In the genomic region with DNA sequence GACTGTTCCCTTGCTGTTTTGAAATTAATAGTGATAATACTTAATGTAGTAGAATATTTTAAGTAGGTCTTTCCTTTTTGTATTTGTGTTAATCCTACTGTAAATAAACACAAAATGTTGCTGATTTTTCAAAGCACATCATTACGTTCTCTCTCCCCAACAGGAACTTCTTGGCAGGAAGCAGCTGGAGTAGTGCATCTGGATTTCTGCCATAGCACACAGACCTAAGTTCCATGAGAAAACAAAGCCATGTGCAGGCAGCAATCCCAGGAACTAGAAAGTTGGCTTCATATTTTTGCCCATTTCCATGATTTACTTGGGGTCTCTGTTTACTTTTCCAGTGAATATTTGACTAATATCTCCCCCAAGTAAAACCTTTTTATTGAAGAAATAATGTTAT, we compare ENCODE assay signal across 16 mouse cellular contexts.
DNase-seq lines count a peak whose midpoint lies in the region; ATAC-seq and TF ChIP-seq lines count a peak whose summit lies in the region.
"Had no signal": no experiment of that assay in that cellular context is flagged by ENCODE, and none has a peak within 500 bp of the region (broad histone marks: within the 10 kb centered on the region; RNA-seq: fewer than 3 reads in every experiment).

No protein-coding gene starts in this region.

- H3K36me3 ChIP-seq in limb, embryonic 14.5 days (ENCODE audit: control insufficient read depth, insufficient read depth, low read length): no peaks in the 10 kb centered on the region
- no peaks in the 10 kb centered on the region for H3K36me3 ChIP-seq in limb, embryonic 10.5 days
- H3K36me3 ChIP-seq: embryonic facial prominence, embryonic 15.5 days; liver, embryonic 12.5 days; neural tube, embryonic 12.5 days had no signal

- H3K27me3 ChIP-seq in limb, embryonic 14.5 days (ENCODE audit: control insufficient read depth, insufficient read depth, low read length): no peaks in the 10 kb centered on the region
- no peaks in the 10 kb centered on the region for H3K27me3 ChIP-seq in limb, embryonic 10.5 days (ENCODE audit: low read depth, poor library complexity, severe bottlenecking)
- H3K27me3 ChIP-seq: embryonic facial prominence, embryonic 15.5 days; liver, embryonic 12.5 days; neural tube, embryonic 12.5 days had no signal

- H3K4me3 ChIP-seq in limb, embryonic 14.5 days (replicated peaks; ENCODE audit: low read length): no peak overlapping the region
- H3K4me3 ChIP-seq in limb, embryonic 10.5 days: no peak overlapping the region
- H3K4me3 ChIP-seq: embryonic facial prominence, embryonic 15.5 days; heart, adult 2 months; layer of hippocampus, adult 2 months; liver, embryonic 12.5 days; neural tube, embryonic 12.5 days had no signal

- no peak overlapping the region for H3K27ac ChIP-seq in limb, embryonic 14.5 days (replicated peaks; ENCODE audit: low read depth, low read length)
- H3K27ac ChIP-seq in limb, embryonic 10.5 days: no peak overlapping the region
- H3K27ac ChIP-seq: embryonic facial prominence, embryonic 15.5 days; heart, adult 2 months; hindbrain, embryonic 14.5 days; layer of hippocampus, adult 2 months; liver, embryonic 12.5 days; neural tube, embryonic 12.5 days had no signal

- H3K4me2 ChIP-seq in limb, embryonic 14.5 days (replicated peaks; ENCODE audit: low read depth, low read length, severe bottlenecking): no peak overlapping the region
- H3K4me2 ChIP-seq: embryonic facial prominence, embryonic 15.5 days; hindbrain, embryonic 14.5 days; liver, embryonic 12.5 days; neural tube, embryonic 12.5 days had no signal

- H3K4me1 ChIP-seq in limb, embryonic 14.5 days (ENCODE audit: control insufficient read depth, insufficient read depth, low read length): no peaks in the 10 kb centered on the region; the same call in 1 of the 2 replicates
- H3K4me1 ChIP-seq in limb, embryonic 10.5 days: no peaks in the 10 kb centered on the region
- H3K4me1 ChIP-seq: embryonic facial prominence, embryonic 15.5 days; liver, embryonic 12.5 days; neural tube, embryonic 12.5 days had no signal

- no peak for ATAC-seq in limb, embryonic 14.5 days (ENCODE audit: low FRiP score, low read depth)
- ATAC-seq: liver, embryonic 12.5 days had no signal

- no peaks in the 10 kb centered on the region for H3K9me3 ChIP-seq in limb, embryonic 14.5 days (ENCODE audit: control insufficient read depth, low read length)
- no peaks in the 10 kb centered on the region for H3K9me3 ChIP-seq in limb, embryonic 10.5 days (replicated peaks)
- H3K9me3 ChIP-seq: embryonic facial prominence, embryonic 15.5 days; liver, embryonic 12.5 days; neural tube, embryonic 12.5 days had no signal

- intact Hi-C loops in heart, postnatal 25 days (cut with DNase I): no loop called here
- intact Hi-C loops in heart, postnatal 36 days (cut with DNase I): no loop called here
- intact Hi-C loops in left cerebral cortex, postnatal 25 days (cut with DNase I): no loop called here

- H3K9ac ChIP-seq in limb, embryonic 14.5 days (ENCODE audit: low read depth, low read length, severe bottlenecking): no peak overlapping the region
- H3K9ac ChIP-seq: embryonic facial prominence, embryonic 15.5 days; hindbrain, embryonic 14.5 days; liver, embryonic 12.5 days; neural tube, embryonic 12.5 days had no signal

- WGBS in limb, embryonic 14.5 days: 28% methylated on average over 1 of the region's 1 CpGs
- 88% methylated on average over 1 of the region's 1 CpGs for WGBS in limb, embryonic 10.5 days

- TF ChIP-seq POLR2A in limb, embryonic 14.5 days (IDR thresholded peaks at IDR 0.05; ENCODE audit: borderline replicate concordance, extremely low read depth, insufficient read depth, insufficient read length): no peak

- DNase-seq in heart, adult 18-20 months: peak; percentile 23 to 45
- no peak for DNase-seq in heart, postnatal 25 days (ENCODE audit: low spot score)
- peak; percentile 75 for DNase-seq in limb, embryonic 14.5 days (ENCODE audit: low spot score)
- no peak for DNase-seq in limb, embryonic 10.5 days (ENCODE audit: low spot score)
- DNase-seq in brain, adult 2 months (ENCODE audit: low read depth, low spot score): peak; percentile 48
- peak; percentile 2 to 6 for DNase-seq in heart, postnatal 36 days
- DNase-seq in left cerebral cortex, postnatal 25 days (ENCODE audit: low spot score in 2 of 2): no peak
- DNase-seq: cerebellum, adult 2 months; kidney, adult 2 months; thymus, adult 18-20 months had no signal

Comparison
In these comparisons a context has a peak if more than half of its experiments do, and no peak if none do; other contexts are left out.
1. DNase-seq: peak in heart, adult 18-20 months (2 of 2), limb, embryonic 14.5 days (single experiment), brain, adult 2 months (single experiment) and heart, postnatal 36 days (2 of 2); none in heart, postnatal 25 days (single experiment), limb, embryonic 10.5 days (single experiment) and left cerebral cortex, postnatal 25 days (0 of 2).